Mouse (Mus musculus) adipocyte (in vitro differentiated cells): ENCODE data around the gene Olfr1126.
"Not testable (repeated sequence)": the region's sequence is repeated elsewhere in the genome, so short reads cannot be mapped to it uniquely, and the experiment has no call there.

ENCODE experiments used
- DNase-seq: peaks from one replicate; pipeline ENCODE4 v3.0.0-alpha.2; 2016; ENCODE audit warnings: low spot score

The Olfr1126 gene

GRCm38 (mm10) chr2:87453662-87454061 is at the start of gene Olfr1126:
Gene Olfr1126, plus strand, starts transcription at chr2:87453962.
- no peak for DNase-seq

GRCm38 (mm10) chr2:87416335-87416734 is 37.4 kb upstream of the Olfr1126 start, which contains the start of gene Olfr1123:
Gene Olfr1123, plus strand, starts transcription at chr2:87416635.
- no peak for DNase-seq

- no peak for DNase-seq
Observed at GRCm38 (mm10) chr2:87429975-87430374, 23.8 kb upstream of the Olfr1126 start, which contains the start of gene Olfr1124. Gene Olfr1124, plus strand, starts transcription at chr2:87430275.

- DNase-seq, result no peak
Observed at GRCm38 (mm10) chr2:87437731-87438130, 16.0 kb upstream of the Olfr1126 start.

- DNase-seq, result no peak
Observed at GRCm38 (mm10) chr2:87461769-87462168, 8.0 kb downstream of the Olfr1126 start.

- no peak for DNase-seq
Observed at GRCm38 (mm10) chr2:87480207-87480606, 26.4 kb downstream of the Olfr1126 start.

- no peak for DNase-seq
Observed at GRCm38 (mm10) chr2:87481158-87481557, 27.4 kb downstream of the Olfr1126 start.

GRCm38 (mm10) chr2:87482276-87482675 is 28.5 kb downstream of the Olfr1126 start:
- DNase-seq, result no peak

GRCm38 (mm10) chr2:87496993-87497392 is 43.2 kb downstream of the Olfr1126 start, which contains the start of gene Pramel7:
Gene Pramel7, minus strand, starts transcription at chr2:87497093.
- not testable (repeated sequence) for DNase-seq

- DNase-seq, result no peak
Observed at GRCm38 (mm10) chr2:87506265-87506664, 52.5 kb downstream of the Olfr1126 start, which contains the start of gene Pramel6. Gene Pramel6, plus strand, starts transcription at chr2:87506565.
